7 mouse cellular contexts compared by ENCODE assay signal in genomic region chr6:34877509-34878321, GRCm38 (mm10). TPM values are rescaled to one million over a fixed set of nuclear protein-coding genes. Genes with fewer than 3 reads are reported as not detected.
DNase-seq lines count a peak whose midpoint lies in the region; ATAC-seq lines count a peak whose summit lies in the region.

Gene Cyren (minus strand): TSS chr6:34878060.

- ATAC-seq in granulocyte monocyte progenitor cell, adult 5-6 weeks (replicated peaks; ENCODE audit: poor library complexity, severe bottlenecking), result peak; percentile 70
- peak; percentile 95 for ATAC-seq in midbrain, embryonic 13.5 days

- peak within 1 kb of the TSS; percentile 95 for H3K27ac ChIP-seq in embryonic facial prominence, embryonic 10.5 days (replicated peaks)
- peak within 1 kb of the TSS; percentile 92 for H3K27ac ChIP-seq in limb, embryonic 10.5 days
- H3K27ac ChIP-seq in midbrain, embryonic 13.5 days, result peak within 1 kb of the TSS; percentile 91

- WGBS in embryonic facial prominence, embryonic 10.5 days, result under 1% methylated on average over 56 of the region's 56 CpGs
- under 1% methylated on average over 55 of the region's 56 CpGs for WGBS in limb, embryonic 10.5 days
- under 1% methylated on average over 56 of the region's 56 CpGs for WGBS in midbrain, embryonic 13.5 days

- peak within 1 kb of the TSS; percentile 73 for H3K4me2 ChIP-seq in midbrain, embryonic 13.5 days (replicated peaks)

- no peaks in the 10 kb centered on the region for H3K9me3 ChIP-seq in embryonic facial prominence, embryonic 10.5 days
- H3K9me3 ChIP-seq in limb, embryonic 10.5 days (replicated peaks), result no peaks in the 10 kb centered on the region
- H3K9me3 ChIP-seq in midbrain, embryonic 13.5 days, result no peaks in the 10 kb centered on the region

- no peaks in the 10 kb centered on the region for H3K27me3 ChIP-seq in embryonic facial prominence, embryonic 10.5 days (replicated peaks; ENCODE audit: low read depth, poor library complexity, severe bottlenecking)
- H3K27me3 ChIP-seq in limb, embryonic 10.5 days (ENCODE audit: low read depth, poor library complexity, severe bottlenecking), result no peaks in the 10 kb centered on the region
- no peaks in the 10 kb centered on the region for H3K27me3 ChIP-seq in midbrain, embryonic 13.5 days

- DNase-seq in adrenal gland, postnatal 10 days, result peak; percentile 97
- DNase-seq in embryonic facial prominence, embryonic 10.5 days (ENCODE audit: low spot score), result peak; percentile 95
- DNase-seq in kidney, adult 11 months, result peak; percentile 93
- peak; percentile 95 for DNase-seq in limb, embryonic 10.5 days (ENCODE audit: low spot score)
- peak; percentile 85 for DNase-seq in spleen, adult 12 weeks (ENCODE audit: low spot score)

- H3K4me1 ChIP-seq in embryonic facial prominence, embryonic 10.5 days, result peaks cover 43% of the 10 kb centered on the region
- H3K4me1 ChIP-seq in limb, embryonic 10.5 days, result peaks cover 27% of the 10 kb centered on the region
- H3K4me1 ChIP-seq in midbrain, embryonic 13.5 days (replicated peaks), result peaks cover 20% of the 10 kb centered on the region

- H3K4me3 ChIP-seq in embryonic facial prominence, embryonic 10.5 days, result peak within 1 kb of the TSS; percentile 82
- peak within 1 kb of the TSS; percentile 79 for H3K4me3 ChIP-seq in limb, embryonic 10.5 days
- H3K4me3 ChIP-seq in midbrain, embryonic 13.5 days (replicated peaks), result peak within 1 kb of the TSS; percentile 66

- peaks cover 73% of the 10 kb centered on the region for H3K36me3 ChIP-seq in embryonic facial prominence, embryonic 10.5 days (replicated peaks)
- peaks cover 58% of the 10 kb centered on the region for H3K36me3 ChIP-seq in limb, embryonic 10.5 days
- H3K36me3 ChIP-seq in midbrain, embryonic 13.5 days, result peaks cover 26% of the 10 kb centered on the region

- peak within 1 kb of the TSS; percentile 84 for H3K9ac ChIP-seq in midbrain, embryonic 13.5 days (replicated peaks)

RNA-seq across cellular contexts. Expression of gene Cyren, which starts in this region (rescaled TPM):
- total RNA-seq in adrenal gland, postnatal 10 days (2021), result 1 to 10 TPM; 6.2 to 8.8 TPM
- polyA plus RNA-seq in embryonic facial prominence, embryonic 10.5 days (2016; fragmentation: Nextera tagmentation; extraction: Ambion mirVana), result 18.9 and 19.2 TPM in 2 replicates
- total RNA-seq in granulocyte monocyte progenitor cell, adult 5-6 weeks (2014; fragmentation: Nextera tagmentation), result 1.8 and 9.5 TPM in 2 replicates
- total RNA-seq in granulocyte monocyte progenitor cell, adult 5-6 weeks (2017), result 4.1 and 9.0 TPM in 2 replicates
- 19.6 and 20.1 TPM in 2 replicates for polyA plus RNA-seq in limb, embryonic 10.5 days (2016; fragmentation: Nextera tagmentation; extraction: Ambion mirVana)
- polyA plus RNA-seq in midbrain, embryonic 13.5 days (2015; fragmentation: Nextera tagmentation; extraction: Ambion mirVana), result 11.6 and 12.1 TPM in 2 replicates

Comparison
In these comparisons a context has a peak if more than half of its experiments do, and no peak if none do; other contexts are left out.
1. Peak in every context shown above with its lines: DNase-seq, ATAC-seq, H3K4me3 ChIP-seq and H3K27ac ChIP-seq.